Mouse (Mus musculus) thymus, adult 2 months (tissue): ENCODE data around the gene Fam104a.

Source experiments
- CTCF ChIP-seq: fragments of 200-500 bp; IDR thresholded peaks from 2 replicates; pipeline ENCODE4 v1.5.1; 2012; ENCODE audit warnings: mild to moderate bottlenecking, control low read depth, low read length, moderate library complexity, borderline replicate concordance; ENCODE audit not compliant: control insufficient read depth, poor library complexity, insufficient read depth; ENCODE audit errors: extremely low read depth
- POLR2A ChIP-seq: fragments of 200-500 bp; IDR thresholded peaks from 2 replicates; pipeline ENCODE4 v1.6.1; 2012; ENCODE audit warnings: mild to moderate bottlenecking, low read length, control low read depth, moderate library complexity; ENCODE audit not compliant: control insufficient read depth, poor library complexity, insufficient read depth; ENCODE audit errors: extremely low read depth

GRCm38 (mm10) chr11:113634699-113635121, 49.2 kb downstream of the Fam104a start:
- TF ChIP-seq POLR2A (no peak), CTCF (no peak)
